Mouse (Mus musculus): ENCODE results near the gene Tuba1c.

The Tuba1c gene

DNA sequence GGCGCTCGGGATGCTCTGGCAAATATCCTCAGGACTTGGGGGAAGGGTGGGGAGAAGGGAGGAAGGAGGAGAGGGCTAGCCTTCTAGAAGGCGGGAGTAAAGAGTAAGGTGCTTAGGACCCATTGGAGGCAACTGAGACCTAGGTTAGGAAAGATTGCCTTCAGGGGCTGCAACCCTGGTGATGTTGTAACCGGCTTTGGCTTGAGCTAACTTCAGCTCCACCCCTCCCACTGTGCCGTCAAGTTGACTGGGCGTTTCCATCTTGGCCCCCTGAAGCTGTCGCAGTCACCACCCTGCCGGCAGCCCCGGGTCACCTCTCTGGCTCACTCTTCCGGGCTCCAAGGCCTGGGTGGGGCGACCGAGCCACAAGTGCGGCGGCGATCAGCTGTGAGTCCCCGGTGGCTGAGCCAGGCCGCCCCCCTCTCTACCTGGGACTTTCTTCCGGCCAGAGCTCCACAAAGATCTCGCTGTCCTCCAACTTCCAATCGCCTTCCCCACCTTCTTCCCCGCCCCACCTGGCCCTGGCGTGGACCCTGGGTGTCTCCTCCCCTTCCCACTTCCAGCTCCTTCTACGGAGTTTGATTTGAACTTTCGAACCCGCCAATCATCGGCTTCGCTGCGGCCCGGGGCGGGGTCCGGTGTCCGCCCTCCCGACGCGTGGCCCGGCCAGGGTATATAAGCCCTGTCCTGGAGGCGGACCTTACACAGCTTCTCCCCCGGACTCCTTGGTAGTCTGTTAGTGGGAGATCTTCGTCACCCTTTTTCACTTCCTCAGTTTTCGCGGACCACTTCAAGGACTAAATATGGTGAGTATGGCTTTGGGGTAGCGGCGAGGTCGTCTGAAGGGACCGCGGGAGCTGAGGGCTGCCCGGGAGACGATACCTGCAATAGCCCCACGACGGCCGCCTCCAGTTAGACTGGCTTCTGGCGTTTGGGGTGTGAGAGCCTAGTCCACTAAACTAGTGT lies at the start of gene Tuba1c:
Gene Tuba1c (plus strand): TSS at position 273 of the 966 bp plus-strand sequence.
- peak; percentile 96 for DNase-seq

DNA sequence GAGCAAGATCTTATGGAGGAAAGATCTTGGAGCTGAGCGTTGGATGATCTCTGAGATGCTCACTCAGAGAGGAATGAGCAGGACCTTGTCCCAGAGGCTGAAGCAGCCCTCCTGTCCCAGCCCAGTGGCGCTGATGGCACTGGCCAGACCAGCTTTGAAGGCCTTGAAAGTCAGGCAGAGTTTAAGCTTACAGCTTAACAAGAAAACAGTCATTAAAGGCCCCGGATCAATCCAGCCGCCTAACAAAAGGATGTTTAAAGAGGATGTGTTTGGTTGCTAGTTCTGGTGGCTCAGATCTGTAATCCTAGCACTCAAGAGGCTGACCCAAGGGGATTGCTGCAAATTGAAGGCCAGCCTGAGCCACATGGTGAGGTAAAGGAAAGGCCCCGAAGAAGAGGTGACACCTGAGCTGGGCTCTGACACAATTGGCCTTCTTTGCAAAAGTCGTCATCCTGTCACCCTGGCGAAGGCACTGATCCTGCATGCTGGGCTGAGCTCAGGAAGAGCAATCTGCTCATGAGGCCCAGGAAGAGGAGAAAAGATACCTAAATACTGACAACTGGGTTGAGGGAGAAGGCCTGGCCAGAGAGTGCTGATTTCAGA lies 49.6 kb upstream of the Tuba1c start:
- DNase-seq, result no peak

DNA sequence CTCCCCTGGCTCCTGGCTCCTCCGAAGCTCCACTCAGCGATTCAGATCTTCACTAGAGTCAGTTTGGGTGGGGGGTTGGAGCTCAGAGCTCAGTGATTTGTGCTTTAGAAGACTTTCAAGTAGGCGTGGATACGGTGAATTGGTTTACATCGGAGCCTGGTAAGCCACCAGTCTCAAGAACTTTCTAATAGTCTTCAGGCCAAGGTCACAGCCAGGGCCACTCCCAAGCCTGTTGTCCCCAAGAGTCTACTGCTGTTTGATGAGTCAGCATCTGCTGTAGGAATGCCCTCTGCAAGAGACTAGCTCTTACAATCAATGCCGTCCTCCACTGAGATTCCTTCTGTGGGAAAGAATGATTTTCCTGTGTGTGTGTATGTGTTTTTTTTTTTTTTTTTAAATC lies 47.6 kb upstream of the Tuba1c start:
- no peak for DNase-seq

DNA sequence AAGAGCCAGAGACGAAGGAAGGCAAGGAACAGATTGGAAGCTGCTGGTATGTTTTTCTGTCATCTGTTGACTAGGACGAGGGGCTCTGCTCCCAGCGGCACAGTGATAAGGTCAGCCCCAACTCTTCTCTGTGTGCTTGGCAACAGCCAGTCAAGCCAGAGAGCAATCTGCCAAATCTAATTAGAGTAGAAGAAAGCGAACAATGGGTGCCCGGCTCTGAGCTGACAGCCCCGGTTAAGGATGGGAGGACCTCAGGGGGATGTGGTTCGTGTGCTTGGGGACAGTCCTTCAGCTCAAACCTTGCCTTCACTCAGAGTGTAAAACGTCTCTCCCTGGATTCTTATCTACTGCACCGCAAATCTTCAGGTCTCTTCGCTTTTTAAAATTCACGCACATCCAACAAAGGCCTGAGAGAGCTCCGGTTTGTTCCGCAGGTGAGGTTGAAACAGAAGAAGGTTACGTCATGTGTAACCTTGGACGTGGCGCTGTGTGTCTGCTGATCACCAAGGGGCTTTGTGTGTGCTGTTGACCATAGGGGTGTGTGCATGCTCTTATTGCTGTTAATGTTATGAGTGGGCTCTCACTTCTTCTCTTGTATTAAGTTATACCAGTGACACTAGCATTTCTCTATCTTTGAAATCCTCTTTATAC lies 46.1 kb upstream of the Tuba1c start:
- no peak for DNase-seq

DNA sequence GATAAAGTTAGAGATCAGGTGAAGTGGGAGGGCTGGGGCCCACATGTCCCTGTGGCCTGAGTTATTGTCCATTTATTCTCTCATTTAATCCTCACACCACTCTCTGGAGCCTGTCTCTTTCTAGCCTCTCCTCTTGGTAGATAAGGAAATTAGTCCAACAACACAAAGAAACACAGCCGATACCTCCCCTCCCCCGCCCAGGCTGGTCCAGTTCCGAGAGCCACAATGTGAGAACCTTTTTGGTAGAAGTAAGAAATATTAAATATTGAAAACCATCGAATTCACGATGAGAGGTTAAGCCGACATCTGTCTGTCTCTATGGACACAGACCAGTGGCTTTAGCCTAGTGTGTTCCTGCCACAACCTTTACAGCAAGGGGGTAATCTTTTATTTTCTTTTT lies 45.0 kb upstream of the Tuba1c start:
- no peak for DNase-seq

DNA sequence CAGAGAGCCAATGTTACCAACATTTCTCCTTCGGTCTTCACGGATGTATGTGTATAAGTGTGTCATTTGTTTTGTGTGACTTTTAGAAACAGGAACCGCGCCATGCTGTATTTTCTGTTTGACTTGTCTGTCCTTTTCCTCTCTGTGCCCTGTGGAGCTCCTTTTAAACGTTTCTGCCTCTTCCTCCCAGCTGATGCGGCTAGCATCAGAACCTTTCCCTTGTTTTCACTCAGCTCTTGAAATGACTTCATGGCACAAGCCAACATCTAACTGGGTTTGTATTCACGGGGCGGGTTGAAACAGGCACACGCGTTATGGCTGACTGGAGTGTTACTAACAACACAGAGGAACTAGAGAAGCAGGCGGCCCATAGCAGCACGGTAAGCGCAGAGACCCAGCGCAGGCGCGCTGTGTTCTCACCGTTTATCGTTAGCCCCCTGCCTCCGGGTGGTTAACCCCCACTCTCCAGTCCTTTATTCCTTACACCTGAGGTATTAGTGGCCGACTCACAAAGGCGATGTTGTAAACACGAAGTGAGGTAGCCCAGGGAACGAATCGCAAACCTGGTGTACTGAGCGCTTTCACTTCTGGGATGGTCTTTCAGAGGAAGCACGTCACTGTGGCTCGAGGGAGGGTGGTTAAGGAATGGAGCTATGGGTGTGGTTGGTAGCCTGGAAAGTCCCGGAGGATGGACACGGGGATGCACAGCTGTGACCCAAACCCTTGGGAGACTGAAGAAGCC lies 44.3 kb upstream of the Tuba1c start:
- peak; percentile 88 for DNase-seq

DNA sequence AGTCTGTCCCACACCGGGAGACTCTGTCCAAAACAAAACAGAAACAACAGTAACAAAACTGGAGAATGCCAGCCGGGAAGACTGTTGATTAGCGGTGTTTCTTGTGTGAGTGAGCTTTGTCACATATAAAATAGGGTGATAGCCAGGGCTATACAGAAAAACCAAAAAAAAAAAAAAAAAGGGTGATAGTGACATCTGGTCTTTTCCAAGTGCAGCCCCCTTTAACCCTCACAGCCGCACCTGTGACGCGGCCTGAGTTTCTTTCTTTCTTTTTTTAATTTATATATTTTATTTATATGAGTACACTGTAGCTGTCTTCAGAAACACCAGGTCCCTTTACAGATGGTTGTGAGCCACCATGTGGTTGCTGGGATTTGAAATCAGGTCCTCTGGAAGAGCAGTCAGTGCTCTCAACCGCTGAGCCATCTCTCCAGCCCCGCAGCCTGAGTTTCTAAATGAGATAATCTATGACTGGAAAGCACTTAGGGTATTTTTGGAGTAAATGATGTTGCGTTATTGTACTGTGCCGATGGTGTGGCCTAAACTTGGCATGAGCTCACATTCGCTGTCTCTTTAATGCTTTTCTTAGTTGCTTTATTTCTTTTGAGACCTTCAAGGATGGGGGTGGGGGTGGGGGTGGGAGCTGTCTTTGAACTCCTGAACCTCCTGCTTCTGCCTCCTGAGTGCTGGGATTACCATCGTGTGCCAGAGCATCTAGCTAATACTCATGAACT lies 43.5 kb upstream of the Tuba1c start:
- DNase-seq, result no peak

DNA sequence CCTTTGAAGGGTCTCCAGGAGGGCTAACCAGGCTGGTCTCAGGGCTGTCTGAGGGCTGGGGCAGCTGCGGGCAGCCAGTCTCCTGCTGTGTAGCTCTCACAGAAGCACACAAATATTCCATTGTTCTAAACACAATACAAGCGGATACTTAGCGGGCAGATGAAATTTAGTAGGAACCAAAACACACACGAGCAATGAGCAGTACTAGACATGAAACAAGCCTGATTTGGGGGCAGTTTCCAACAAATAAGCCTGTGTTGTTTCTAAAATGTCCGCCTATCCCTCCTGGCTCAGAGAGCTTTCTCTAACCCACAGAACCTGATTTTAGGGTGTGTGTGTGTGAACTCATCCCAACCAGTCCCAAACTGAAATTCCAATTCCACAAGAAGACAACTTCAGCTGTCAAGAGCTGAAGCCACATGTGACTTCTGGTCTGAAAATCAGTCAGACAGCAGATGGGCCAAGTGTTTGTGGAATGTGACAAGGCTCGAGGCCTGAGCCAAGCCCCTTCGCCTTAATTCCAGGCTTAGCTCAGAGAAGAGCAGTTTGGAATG lies 42.5 kb upstream of the Tuba1c start:
- peak; percentile 56 for DNase-seq

DNA sequence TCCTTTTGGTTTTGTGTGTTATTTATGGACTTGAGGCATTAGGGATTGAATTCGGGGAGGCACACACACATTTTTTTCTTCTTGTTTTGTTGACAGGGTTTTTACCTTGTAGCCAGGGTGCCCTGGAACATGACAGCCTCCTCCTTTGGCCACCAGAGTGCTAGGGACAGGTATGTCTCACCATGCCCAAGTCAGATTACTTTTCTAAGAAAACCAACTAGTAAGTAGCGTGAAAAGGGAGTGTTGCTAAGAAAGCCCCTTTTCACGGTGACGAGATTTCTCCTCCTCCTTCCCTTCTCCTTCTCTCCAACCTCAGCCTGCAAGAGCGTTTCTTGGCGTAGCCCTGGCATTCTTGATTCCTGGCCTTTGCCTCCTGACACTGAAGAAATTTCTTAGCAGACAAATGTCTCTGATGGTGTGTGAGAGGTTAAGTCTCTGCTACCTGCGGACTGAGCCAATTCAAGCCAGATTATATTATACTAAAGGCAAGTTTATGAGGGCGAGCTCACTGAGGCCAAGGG lies 42.0 kb upstream of the Tuba1c start:
- DNase-seq, result no peak

DNA sequence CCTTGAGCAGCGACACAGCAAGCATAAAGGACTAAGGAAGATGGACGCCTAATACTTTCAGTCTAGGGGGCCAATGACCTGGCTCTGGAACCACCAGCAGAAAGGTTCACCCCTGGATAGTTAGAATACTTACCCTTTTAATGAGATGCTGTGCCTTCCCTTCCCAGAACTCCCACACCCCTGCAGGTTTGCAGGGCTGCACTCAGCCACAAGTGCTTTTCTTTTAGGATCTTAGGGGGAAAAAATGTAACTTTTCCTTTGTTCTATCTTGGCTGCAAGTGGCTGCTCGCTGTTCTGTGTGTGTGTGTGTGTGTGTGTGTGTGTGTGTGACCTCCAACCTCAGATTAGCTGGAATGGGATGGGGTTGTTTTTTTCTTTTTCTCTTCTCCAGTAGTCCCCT lies 40.9 kb upstream of the Tuba1c start:
- no peak for DNase-seq

DNA sequence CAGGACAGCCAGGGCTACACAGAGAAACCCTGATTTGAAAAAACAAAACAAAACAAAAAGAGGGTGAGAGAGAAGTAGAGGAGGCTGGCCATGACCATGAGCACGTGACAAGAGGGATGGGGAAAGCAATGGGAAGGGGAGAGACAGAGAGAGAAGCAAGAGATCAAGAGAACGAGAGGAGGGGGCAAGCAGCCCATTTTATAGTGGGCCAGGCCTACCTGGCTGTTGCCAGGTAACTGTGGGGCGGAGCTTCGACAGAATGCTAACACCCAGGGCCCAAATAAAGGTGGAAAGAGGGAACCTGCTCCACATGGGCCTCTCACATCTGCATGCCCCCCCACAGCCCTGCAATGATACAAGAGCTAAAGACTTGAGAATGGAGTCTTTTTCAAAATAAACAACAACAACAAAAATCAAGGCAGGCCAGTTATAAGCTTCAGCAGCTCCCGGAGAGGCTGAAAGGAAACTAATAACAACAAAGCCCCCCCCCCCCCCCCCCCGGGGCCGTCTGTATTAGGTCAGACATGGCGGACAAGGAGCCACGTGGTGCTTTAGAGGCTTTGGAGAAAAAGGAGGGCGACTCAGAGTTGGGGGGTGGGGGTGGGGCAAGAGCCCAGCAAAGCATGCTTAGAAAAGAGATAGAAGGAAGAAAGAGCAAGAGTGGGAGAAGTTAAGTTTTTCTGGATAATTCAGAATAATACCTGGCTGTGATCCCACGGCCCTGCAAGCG lies 39.8 kb upstream of the Tuba1c start:
- DNase-seq, result no peak

DNA sequence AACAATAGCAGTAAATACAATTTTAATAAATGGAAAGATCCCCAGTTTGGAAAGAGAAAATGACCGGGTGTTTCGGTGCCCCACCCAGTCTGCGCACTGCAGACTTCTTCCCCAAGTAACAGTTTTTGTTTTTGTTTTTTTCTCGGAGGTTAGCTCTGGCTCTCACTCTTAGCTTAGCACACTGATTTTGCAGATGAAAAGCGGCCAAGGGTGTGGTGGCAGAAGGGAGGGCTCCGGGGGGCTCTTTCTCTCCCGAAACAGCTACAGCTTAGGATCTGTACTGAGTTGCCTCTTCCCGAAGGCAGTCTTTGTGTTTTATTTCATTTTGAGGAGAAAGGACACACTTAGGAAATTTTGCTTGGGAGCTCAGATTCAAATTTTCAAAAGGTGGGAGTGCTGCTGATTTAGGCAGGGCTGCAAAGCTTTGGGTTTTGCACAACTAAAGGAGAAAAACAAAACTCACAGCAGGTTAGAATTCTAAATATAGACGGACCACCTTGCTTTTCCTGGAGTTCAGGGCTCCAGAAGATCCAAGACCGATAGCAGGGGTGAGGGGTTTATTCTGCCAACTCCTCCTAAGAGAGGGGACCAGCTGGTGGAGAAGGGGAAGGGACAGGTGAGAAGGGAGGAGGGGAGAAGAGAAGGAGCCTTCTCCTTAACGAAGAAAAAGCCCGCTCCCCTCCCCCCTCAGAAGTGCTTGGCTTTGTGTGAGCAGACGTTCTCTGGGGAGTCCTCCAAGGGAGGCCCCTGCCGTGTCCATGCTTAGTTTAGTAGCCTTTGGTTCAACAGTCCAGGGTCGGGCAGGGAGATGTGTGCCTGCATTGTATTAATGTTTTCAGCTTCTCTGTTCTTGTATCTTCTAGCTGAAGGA lies 38.8 kb upstream of the Tuba1c start:
- no peak for DNase-seq

DNA sequence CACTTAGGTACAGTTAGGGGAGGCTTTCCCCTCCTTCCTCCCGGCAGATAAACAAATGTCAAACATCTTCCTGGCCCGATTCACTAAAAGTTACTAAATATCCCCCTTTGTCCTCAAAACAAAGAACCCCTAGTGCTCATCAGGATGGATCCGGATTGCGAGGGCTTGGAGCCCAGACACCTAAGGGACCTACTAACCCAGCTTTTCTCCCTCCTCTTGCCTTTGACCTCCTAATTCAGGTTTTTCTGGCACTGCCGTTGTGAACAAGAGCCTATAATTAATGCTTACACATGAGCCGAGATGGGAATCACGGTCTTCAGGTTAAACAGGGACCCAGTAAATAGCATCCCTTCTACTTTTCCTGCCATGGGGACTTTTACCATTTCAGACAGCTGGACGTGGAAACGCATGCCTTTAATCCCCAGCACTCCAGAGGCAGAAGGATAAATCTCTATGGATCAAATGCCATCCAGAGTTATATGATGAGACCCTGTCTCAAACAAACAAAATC lies 38.1 kb upstream of the Tuba1c start:
- DNase-seq, result no peak

DNA sequence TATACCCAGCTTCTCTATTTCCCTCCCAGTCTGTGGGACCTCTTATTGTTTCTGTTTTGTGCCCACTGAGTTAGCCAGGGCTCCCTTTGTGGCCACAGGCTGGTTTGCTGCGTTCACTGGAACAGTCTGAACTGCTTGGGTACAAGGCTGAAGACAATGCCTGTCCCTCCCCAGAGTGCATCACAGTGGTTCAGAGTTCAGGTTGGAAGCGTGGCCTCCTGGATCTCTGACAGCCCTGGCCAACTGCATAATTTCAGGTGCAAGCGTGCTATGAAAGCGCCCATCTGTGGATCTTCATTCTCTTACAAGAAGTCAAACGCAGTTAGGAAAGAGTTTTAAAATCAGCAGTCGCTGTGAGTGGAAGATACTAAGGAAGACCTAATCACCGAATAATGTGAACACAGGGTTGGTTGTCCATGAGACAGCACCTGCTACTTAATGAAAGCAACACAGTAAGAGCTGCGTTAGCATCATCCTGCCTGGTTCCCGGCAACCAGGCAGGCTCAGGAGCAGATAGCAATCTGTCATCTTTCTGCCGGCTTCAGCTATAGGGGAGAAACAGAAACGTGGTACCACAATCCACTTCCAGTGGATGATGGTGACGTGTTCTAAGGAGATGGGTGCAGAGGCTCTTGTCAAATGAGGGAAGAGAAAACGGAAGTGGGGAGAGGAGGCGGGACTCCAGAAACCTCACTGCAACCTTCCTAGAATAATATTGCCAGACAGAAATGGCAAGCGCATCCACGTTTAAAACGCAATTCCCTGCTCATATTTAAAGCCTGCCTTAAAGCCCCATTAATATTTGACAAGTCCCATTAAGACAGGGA lies 37.4 kb upstream of the Tuba1c start:
- peak; percentile 60 for DNase-seq

DNA sequence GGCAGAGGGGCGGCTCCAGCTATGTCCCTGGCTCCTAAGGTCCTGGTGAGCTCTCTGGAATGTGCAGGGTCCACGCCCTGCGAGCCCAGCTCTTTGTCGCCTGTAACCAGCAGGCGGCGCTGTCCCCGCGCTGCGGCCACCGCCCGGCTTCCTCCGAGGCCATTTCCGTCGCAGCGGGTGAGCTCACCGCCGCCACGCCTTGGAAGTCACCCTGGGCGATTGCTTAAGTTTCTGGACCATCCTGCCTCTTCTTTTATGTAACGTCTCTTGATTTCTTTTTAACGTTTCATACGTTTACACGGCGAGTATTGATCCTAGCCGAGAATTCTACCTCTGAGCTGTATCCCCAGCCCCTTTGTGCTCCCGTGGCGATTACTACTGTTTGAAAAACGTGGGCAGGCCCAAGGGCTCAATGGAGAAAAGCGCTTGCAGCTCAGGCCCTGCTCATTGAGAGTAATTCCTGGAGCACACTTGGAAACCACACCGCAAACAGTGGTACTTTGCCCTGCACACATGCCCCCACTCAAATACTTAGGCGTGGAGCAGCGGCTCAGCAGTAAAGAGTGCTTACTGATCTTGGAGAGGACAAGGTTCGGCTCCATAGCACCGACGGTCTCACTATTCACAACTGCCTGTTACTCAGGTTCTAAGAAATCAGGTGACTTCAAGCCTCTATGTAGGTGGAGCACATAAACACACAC lies 36.4 kb upstream of the Tuba1c start:
- DNase-seq, result peak; percentile 97

DNA sequence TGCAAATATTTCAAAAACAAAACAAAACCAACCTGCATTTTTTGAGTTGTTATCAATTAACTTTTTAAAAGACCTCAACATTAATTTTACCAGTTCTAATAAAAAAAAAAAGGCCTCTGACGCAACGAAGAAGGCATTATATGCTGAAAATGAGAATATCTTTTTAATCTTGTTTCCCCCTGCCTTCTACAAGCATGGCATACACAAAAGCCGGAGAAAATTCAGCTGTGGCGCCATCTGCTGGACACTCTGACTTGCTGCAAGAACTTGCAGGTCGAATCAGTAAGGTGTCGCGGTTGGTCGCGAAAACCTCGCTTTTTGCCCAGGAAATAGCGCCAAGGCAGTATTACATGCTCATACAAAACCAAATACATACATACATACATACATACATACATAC lies 35.8 kb upstream of the Tuba1c start:
- DNase-seq, result peak; percentile 95

DNA sequence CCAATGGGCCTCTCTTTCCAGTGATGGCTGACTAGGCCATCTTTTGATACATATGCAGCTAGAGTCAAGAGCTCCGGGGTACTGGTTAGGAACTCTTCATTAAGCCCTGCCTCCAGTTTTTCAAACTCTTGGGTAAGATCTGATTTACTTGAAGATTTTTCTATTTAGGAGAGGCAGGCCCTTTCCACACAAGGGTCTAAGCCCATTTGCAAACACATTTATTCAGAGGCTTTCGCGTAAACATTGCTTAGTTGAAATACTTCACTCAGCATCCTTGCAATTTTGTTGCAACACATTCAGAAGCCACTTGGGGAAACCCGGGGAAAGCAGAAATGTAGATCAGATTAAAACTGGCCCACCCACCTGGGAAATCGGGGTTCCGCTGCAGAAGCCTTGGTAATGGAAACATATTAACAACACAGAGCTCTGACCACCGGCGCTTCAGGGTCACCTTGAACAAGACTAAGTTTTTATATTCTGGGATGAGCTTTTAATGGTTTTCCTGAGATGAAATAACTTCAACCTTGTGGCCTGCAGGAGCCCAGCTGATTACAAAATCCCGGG lies 34.7 kb upstream of the Tuba1c start:
- DNase-seq, result no peak

DNA sequence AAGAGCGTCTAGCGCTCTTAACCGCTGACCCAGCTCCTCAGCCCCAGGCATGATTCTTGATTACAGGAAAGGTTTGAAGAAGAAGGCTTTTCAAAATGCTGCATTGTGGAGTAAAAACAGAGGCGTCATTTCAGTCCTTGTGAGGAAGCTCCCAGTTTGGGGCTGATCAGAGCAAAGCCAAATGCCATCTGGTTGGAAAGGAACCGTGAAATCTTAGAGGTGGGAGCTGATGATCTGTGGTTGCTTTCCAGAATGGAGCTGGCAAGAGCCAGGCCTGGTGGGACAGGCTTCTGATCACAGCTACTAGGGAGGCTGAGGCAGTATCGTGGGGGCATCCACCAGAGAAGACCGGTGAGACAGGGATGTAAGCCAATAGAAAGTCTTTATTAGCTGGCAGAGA lies 32.9 kb upstream of the Tuba1c start:
- no peak for DNase-seq

Data from kidney, postnatal 10 days (tissue).